Mouse (Mus musculus) forebrain, embryonic 14.5 days (tissue): ENCODE data around the gene Zfp598. TPM values are rescaled to one million over a fixed set of nuclear protein-coding genes. Genes with fewer than 3 reads are reported as not detected.

Experiments
- ATAC-seq: fragments of 200-750 bp; cut with Nextera tagmentation; 2 replicates; pipeline ENCODE4 v1.8.0; 2017; ENCODE audit warnings: mild to moderate bottlenecking, moderate library complexity
- DNase-seq: peaks from one replicate; pipeline ENCODE4 v3.0.0-alpha.2; 2015; ENCODE audit warnings: low spot score
- H3K27ac ChIP-seq: fragments of 300-500 bp; sonication (generic); 2 replicates; pipeline ENCODE4 v1.5.1; 2014; ENCODE audit warnings: low read depth, mild to moderate bottlenecking, control low read depth, low read length, moderate library complexity
- H3K27me3 ChIP-seq: fragments of 300-500 bp; sonication (generic); replicated peaks from 2 replicates; pipeline ENCODE4 v1.6.1; 2014; ENCODE audit warnings: low read length, control low read depth, mixed read lengths; ENCODE audit not compliant: control insufficient read depth, insufficient read depth
- H3K36me3 ChIP-seq: fragments of 300-500 bp; sonication (generic); 2 replicates; pipeline ENCODE4 v1.6.1; 2014; ENCODE audit warnings: low read length, control low read depth; ENCODE audit not compliant: control insufficient read depth, insufficient read depth
- H3K4me1 ChIP-seq: fragments of 300-500 bp; sonication (generic); 2 replicates; pipeline ENCODE4 v1.6.1; 2014; ENCODE audit warnings: antibody characterized with exemption, low read length, control low read depth; ENCODE audit not compliant: control insufficient read depth, insufficient read depth
- H3K4me2 ChIP-seq: fragments of 300-500 bp; sonication (generic); 2 replicates; pipeline ENCODE4 v1.6.1; 2014; ENCODE audit warnings: mild to moderate bottlenecking, control low read depth, low read length
- H3K4me3 ChIP-seq: fragments of 300-500 bp; sonication (generic); 2 replicates; pipeline ENCODE4 v1.5.1; 2014; ENCODE audit warnings: low read depth, low read length, control low read depth
- H3K9ac ChIP-seq: fragments of 300-500 bp; sonication (generic); 2 replicates; pipeline ENCODE4 v1.6.1; 2014; ENCODE audit warnings: mild to moderate bottlenecking, low read length, control low read depth, moderate library complexity
- H3K9me3 ChIP-seq: fragments of 300-500 bp; sonication (generic); replicated peaks from 2 replicates; pipeline ENCODE4 v1.6.1; 2016; ENCODE audit warnings: low read length, control low read depth, mixed read lengths; ENCODE audit not compliant: control insufficient read depth
- WGBS: fragments of 180-500 bp; shearing (Covaris S2); extraction: QIAGEN DNeasy Blood & Tissue Kit; methylation state at CpG from one replicate; pipeline ENCODE4 v1.1.7; 2014; 5-methylcytosine and 5-hydroxymethylcytosine counted together
- polyA plus RNA-seq: library from polyadenylated mRNA; unstranded; fragments of >200 nt; fragmentation: Nextera tagmentation; extraction: Ambion mirVana; gene quantifications from 2 replicates; pipeline ENCODE4 v1.2.1, GENCODE M21; 2014

Zfp598 gene
- polyA plus RNA-seq, 1 experiment from 2014 or later: 14.9 TPM

DNA sequence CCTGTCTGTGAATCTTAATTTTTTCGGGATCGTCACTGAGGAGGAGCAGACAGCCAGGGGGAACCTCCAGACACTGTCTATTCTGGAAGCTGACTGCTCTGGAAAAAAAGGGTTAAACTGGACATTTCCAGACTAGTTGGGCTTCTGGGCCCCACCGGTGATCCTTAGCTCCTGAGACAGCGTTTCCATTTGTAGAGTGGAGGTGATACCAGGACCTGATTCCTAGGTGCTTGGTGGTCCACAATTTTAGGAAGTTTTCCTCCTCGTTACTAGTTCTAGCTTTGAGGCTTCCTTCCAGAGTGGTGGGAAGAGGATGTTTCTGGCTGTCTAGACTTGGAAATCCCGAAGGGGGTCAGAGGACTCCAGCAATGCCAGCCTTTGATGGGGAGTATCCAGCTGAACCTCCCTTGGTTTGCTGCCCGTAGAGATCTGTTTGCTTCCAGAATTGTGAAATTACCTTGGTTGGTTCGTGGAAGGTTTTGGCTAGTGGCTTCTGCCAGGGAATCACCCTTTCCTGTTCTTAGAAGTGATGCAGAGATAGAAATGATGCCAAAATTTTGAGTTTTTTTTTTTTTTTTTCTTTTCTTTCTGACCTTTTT is 858 bp downstream of the Zfp598 start:
- Histone ChIP-seq H3K36me3 (no peaks in the 10 kb centered on the region), H3K9ac (peak overlapping the region; percentile 96), H3K4me1 (peaks cover 18% of the 10 kb centered on the region), H3K9me3 (no peaks in the 10 kb centered on the region), H3K4me3 (peak overlapping the region; percentile 96), H3K27me3 (no peaks in the 10 kb centered on the region), H3K27ac (peak overlapping the region; percentile 76; the same call in 1 of the 2 replicates), H3K4me2 (peak overlapping the region; percentile 84)
- DNase-seq: no peak
- WGBS: 13% methylated on average over 8 of the region's 8 CpGs
- no peak for ATAC-seq

DNA sequence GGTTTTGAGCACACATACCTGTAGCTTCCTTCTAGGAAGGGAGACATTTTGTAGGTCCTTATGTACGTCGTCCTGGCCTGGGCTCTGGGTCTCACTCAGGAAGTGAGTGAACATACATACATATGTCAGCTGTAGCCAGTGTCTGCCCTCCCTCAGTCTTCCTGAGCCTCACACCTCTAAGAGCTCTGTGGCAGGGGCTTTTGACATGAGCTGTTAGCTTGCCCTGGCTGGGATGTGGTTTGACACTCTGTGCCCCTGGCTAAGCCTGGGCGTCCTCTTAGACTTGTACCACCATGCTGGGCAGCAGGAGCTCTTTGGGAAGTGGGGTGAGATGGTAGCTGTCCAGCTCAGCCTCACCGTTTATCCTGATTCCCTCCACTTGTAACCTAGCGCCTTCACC is 1.9 kb downstream of the Zfp598 start:
- Histone ChIP-seq H3K4me1 (peaks cover 18% of the 10 kb centered on the region), H3K4me3 (no peak overlapping the region), H3K27me3 (no peaks in the 10 kb centered on the region), H3K4me2 (peak overlapping the region; percentile 84), H3K9me3 (no peaks in the 10 kb centered on the region), H3K36me3 (no peaks in the 10 kb centered on the region), H3K9ac (peak overlapping the region; percentile 96; the same call in 1 of the 2 replicates), H3K27ac (0 out of 2 replicates have a peak overlapping the region, but pooled peaks have one; percentile 27)
- DNase-seq (no peak), ATAC-seq (no peak)
- 77% methylated on average over 5 of the region's 5 CpGs for WGBS

DNA sequence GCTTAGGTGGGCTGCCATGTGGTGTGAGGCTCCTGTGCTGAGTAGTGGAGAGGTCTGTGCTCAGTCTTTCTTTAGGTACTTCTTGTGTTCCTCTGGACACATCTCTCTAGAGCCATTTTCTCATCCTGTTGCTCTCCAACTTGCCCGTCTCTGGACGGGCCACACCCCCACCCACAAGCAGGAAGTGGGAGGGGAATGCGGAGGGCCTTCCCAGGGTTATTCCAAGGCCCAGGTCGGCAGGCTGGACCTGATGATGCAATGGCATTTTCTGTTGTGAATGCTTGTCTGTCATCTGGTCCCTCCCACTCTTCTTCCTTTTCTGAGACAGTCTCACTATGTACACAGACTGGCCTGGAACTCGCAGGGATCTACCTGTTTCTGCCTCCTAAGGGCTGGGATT is 2.7 kb downstream of the Zfp598 start:
- Histone ChIP-seq H3K9ac (peak overlapping the region; percentile 18; the same call in 1 of the 2 replicates), H3K4me1 (peaks cover 18% of the 10 kb centered on the region), H3K4me3 (no peak overlapping the region), H3K4me2 (no peak overlapping the region), H3K36me3 (peaks cover 6% of the 10 kb centered on the region), H3K27me3 (no peaks in the 10 kb centered on the region), H3K9me3 (no peaks in the 10 kb centered on the region), H3K27ac (no peak overlapping the region)
- 38% methylated on average over 5 of the region's 5 CpGs for WGBS
- DNase-seq (no peak), ATAC-seq (no peak)

DNA sequence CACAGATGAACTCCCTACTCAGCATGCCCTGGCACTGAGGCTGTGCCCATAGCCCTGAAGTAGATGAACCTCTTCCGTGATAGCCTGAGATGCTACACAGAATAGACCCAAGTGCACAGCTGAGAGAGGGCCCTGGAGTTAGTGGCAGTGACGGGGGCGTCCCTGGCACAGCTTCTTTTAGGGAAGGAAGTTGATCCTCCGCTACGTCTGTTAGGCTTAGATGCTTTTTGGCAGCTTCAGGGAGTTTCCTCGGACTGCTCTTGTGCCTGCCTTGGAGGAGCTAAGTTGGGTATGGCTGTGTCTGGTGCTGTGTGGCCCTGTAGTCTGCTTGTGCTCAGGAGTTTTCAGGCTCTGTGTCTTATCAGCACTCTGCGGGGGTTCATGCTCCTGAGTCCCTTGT is 4.8 kb downstream of the Zfp598 start:
- H3K9ac ChIP-seq: no peak overlapping the region
- 80% methylated on average over 7 of the region's 7 CpGs for WGBS

DNA sequence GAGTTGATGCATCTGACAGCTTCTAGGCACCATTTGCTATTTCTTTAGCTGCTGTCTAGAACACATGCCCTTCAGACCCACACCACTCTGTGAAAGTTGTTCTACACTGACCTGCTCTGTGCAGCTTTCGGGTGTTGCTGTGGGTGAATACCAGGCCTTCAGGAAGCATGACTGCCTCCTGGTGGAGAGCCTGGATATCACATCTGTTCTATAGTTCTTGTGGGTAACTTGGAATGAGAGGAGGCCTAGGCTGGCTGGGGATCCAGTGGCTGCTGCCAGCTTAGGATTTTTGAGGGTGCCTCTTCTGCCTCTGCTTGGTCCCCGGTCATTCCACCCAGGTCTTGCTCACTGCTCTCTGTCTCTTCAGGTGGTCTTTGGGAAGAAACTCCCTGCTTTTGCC is 6.7 kb downstream of the Zfp598 start:
- no peak for ATAC-seq
- Histone ChIP-seq H3K9me3 (no peaks in the 10 kb centered on the region), H3K27ac (no peak overlapping the region), H3K36me3 (peaks cover 46% of the 10 kb centered on the region), H3K4me2 (no peak overlapping the region), H3K9ac (no peak overlapping the region), H3K4me1 (peaks cover 4% of the 10 kb centered on the region), H3K4me3 (no peak overlapping the region), H3K27me3 (no peaks in the 10 kb centered on the region)
- whole genome bisulfite sequencing: 56% methylated on average over 2 of the region's 2 CpGs
- DNase-seq: peak; percentile 74

More for the DNA sequence above, 4.8 kb downstream of the Zfp598 start:
- H3K4me2 ChIP-seq: no peak overlapping the region
- H3K27me3 ChIP-seq: no peaks in the 10 kb centered on the region
- no peak overlapping the region for H3K4me3 ChIP-seq
- DNase-seq: no peak
- H3K9me3 ChIP-seq: no peaks in the 10 kb centered on the region
- no peak overlapping the region for H3K27ac ChIP-seq
- no peak for ATAC-seq
- peaks cover 27% of the 10 kb centered on the region for H3K36me3 ChIP-seq
- peaks cover 14% of the 10 kb centered on the region for H3K4me1 ChIP-seq

DNA sequence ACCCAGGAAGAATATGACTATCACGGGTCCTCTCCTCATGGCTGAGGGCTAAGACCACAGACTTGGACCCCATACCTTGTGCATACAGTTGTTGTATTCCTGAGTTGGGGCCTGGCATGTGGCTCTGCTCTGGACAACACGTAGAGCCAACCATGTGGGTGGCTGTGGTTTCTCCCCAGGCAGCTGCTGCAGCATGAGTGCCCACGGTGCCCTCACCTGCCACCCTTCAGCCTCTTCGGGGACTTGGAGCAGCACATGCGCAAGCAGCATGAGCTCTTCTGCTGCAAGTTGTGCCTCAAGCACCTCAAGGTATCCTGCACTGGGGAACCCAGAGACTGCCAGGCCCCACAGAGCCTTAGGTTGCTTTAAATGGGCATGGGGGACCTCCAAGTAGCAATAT is 7.4 kb downstream of the Zfp598 start:
- H3K9me3 ChIP-seq: no peaks in the 10 kb centered on the region
- no peak overlapping the region for H3K4me3 ChIP-seq
- ATAC-seq (no peak), DNase-seq (no peak)
- no peaks in the 10 kb centered on the region for H3K4me1 ChIP-seq
- no peak overlapping the region for H3K27ac ChIP-seq
- peaks cover 53% of the 10 kb centered on the region for H3K36me3 ChIP-seq
- H3K9ac ChIP-seq: no peak overlapping the region
- no peaks in the 10 kb centered on the region for H3K27me3 ChIP-seq
- H3K4me2 ChIP-seq: no peak overlapping the region
- WGBS: 97% methylated on average over 5 of the region's 5 CpGs

DNA sequence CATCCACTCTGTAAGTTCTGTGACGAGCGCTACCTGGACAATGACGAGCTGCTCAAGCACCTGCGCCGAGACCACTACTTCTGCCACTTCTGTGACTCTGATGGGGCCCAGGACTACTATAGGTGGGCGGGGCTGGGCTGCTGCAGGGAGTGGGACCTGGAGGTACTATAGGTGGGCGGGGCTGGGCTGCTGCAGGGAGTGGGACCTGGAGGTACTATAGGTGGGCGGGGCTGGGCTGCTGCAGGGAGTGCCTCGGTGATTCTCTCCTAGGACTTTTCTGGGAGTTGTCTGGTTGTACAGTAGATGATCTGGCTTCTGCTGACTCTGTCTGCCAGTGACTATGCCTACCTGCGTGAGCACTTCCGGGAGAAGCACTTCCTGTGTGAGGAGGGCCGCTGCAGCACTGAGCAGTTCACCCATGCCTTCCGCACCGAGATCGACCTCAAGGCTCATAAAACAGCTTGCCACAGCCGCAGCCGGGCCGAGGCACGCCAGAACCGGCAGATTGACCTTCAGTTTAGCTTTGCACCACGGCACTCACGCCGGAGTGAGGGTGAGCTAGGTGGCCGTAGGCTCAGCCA is 8.1 kb downstream of the Zfp598 start:
- Histone ChIP-seq H3K27ac (no peak overlapping the region), H3K4me3 (no peak overlapping the region), H3K4me1 (no peaks in the 10 kb centered on the region), H3K9me3 (no peaks in the 10 kb centered on the region), H3K27me3 (no peaks in the 10 kb centered on the region), H3K36me3 (peaks cover 59% of the 10 kb centered on the region), H3K9ac (no peak overlapping the region), H3K4me2 (no peak overlapping the region)
- DNase-seq: no peak
- no peak for ATAC-seq
- 92% methylated on average over 24 of the region's 24 CpGs for WGBS

DNA sequence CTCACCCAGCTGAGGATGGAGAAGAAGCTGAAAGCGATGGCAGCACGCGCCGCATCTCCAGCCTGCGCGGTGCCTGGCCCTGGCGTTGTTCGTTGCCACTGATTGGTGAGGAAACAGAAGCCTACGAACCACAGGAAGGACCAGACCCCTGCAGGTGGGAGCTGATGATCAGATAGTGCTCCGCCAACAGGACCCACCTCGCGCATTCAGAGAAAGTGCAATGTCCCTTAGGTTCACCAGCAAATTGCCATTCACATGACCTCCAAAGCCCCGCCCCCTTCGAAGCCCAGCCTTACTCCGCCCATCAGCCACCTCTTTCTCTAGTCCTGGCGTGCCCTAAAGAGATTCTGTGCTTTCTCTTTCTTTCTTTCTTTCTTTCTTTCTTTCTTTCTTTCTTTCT is 17.0 kb downstream of the Zfp598 start:
- H3K27me3 ChIP-seq: peaks cover 19% of the 10 kb centered on the region
- H3K36me3 ChIP-seq: peaks cover 12% of the 10 kb centered on the region
- H3K9me3 ChIP-seq: no peaks in the 10 kb centered on the region
- ATAC-seq (no peak), DNase-seq (no peak)
- H3K4me3 ChIP-seq: peak overlapping the region; percentile 2; the same call in 1 of the 2 replicates
- H3K4me2 ChIP-seq: peak overlapping the region; percentile 12; the same call in 1 of the 2 replicates
- no peak overlapping the region for H3K9ac ChIP-seq
- peaks cover 3% of the 10 kb centered on the region for H3K4me1 ChIP-seq
- no peak overlapping the region for H3K27ac ChIP-seq
- 33% methylated on average over 16 of the region's 16 CpGs for WGBS

DNA sequence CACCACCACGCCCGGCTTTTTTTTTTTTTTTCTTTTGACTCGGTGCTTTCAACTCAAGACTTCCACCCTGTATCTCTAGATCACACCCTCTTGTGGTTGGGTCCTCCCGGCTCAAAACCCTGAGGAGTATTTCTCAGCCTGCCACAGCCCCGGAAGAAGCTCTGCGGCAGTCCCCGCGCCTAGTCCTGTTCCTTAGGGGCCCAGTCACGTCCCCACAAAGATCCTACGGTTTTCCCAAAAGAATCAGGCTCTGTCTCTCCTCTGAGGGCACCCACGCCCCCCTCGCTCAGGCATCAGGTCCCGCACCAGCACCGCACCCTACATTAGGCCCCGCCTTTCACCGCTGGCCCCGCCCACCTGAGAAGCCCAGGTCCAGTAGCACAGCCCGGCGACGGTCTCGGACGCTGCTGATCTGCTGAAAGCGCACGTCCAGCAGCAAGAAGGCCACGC is 17.7 kb downstream of the Zfp598 start:
- peaks cover 5% of the 10 kb centered on the region for H3K36me3 ChIP-seq
- under 1% methylated on average over 23 of the region's 25 CpGs for whole genome bisulfite sequencing
- no peak overlapping the region for H3K27ac ChIP-seq
- H3K9me3 ChIP-seq: no peaks in the 10 kb centered on the region
- peak overlapping the region; percentile 25 for H3K4me3 ChIP-seq
- DNase-seq (no peak), ATAC-seq (no peak)
- peak overlapping the region; percentile 48 for H3K4me2 ChIP-seq
- peaks cover 19% of the 10 kb centered on the region for H3K27me3 ChIP-seq
- peak overlapping the region; percentile 35 for H3K9ac ChIP-seq
- H3K4me1 ChIP-seq: peaks cover 3% of the 10 kb centered on the region
